Mouse (Mus musculus) left cerebral cortex, postnatal 14 days (tissue): ENCODE data around the gene Olfr825. TPM values are rescaled to one million over a fixed set of nuclear protein-coding genes. Genes with fewer than 3 reads are reported as not detected.
"Not testable (repeated sequence)": the region's sequence is repeated elsewhere in the genome, so short reads cannot be mapped to it uniquely, and the experiment has no call there.

Experiments used
- DNase-seq, 2 experiments: peaks; one replicate each; pipeline ENCODE4 v3.0.0; 2021 to 2022; ENCODE audit warnings: low spot score in 2 of 2, mixed read lengths in 1 of 2
- intact Hi-C: fragments of 180-260 bp; cut with DNase I; formaldehyde crosslinking; loops from one replicate; pipeline ENCODE4 v1.15.1; 2025
- long read RNA-seq, 2 experiments: library from polyadenylated mRNA; stranded (forward); transcript quantifications; one replicate each; pipeline ENCODE4 v2.0.0; 2021
- total RNA-seq, 2 experiments: library from RNA; stranded (reverse); gene quantifications; 2 replicates each; pipeline ENCODE4 v1.2.3; 2021

Gene Olfr825
- total RNA-seq: not detected
- long read RNA-seq, experiment 1: 0 reads
- long read RNA-seq, experiment 2: 0 reads

DNA sequence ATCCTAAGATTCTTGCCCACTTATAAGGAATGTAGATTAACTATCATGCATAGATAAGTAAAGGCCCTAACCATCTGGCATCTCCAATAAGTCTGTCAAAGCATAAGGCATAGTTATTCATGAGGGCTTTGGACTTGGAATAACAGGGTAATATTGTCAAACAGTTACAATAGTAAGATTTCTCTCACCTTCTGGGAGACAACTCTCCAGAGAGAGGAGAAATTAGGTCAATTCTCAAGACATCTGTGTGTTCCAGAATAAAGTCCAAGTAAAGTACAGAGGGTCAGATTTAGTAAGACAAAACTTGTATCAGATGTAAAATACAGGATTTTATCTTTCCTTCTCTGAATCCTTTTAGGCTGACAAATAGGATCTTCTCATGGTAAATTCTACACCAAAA lies at the start of gene Olfr825:
Gene Olfr825 (minus strand): TSS at position 101 of the 400 bp plus-strand sequence.
- no peak for DNase-seq
- intact Hi-C loops: no loop called here

DNA sequence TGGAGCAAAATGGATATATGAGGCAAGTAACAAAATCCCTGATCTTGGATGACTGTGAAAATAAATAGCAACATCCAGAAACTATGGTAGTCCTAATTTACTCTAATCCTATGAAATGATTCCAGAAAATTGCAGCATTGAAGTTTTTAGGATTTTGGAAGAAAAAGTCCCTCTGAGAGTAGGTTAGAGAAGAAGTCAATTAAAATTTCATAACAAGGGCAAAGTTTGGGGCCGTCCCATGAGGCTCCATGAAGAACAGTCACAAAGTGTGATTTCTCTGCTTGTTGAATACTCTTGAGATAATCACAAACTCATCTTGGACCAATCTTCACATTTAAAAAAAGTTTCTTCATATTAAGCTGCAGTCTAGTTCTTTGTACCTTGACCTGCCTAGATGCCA lies 47.7 kb upstream of the Olfr825 start, which contains the start of gene Olfr827:
Gene Olfr827 (minus strand): TSS at position 101 of the 400 bp plus-strand sequence.
- intact Hi-C loops: no loop called here
- DNase-seq: no peak

DNA sequence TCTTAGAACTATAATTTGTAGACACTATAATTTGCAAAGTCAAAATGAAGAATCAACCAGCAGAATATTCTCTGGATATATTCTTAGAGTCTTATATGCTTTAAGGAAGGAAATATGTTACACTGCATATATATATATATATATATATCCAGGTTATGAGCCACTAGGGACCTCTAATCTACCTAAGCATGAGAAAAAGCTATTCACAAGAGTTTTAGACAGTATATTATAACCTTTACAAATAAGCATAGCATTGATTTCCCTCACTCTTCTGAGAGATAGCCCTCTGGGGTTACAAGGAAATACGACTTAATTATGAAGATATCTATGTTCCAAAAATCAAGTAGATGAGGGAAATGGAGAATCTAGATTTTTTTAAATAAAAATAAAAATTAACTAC lies 17.5 kb upstream of the Olfr825 start, which contains the start of gene Olfr826:
Gene Olfr826 (minus strand): TSS at position 101 of the 400 bp plus-strand sequence.
- DNase-seq: no peak
- intact Hi-C loops: no loop called here

DNA sequence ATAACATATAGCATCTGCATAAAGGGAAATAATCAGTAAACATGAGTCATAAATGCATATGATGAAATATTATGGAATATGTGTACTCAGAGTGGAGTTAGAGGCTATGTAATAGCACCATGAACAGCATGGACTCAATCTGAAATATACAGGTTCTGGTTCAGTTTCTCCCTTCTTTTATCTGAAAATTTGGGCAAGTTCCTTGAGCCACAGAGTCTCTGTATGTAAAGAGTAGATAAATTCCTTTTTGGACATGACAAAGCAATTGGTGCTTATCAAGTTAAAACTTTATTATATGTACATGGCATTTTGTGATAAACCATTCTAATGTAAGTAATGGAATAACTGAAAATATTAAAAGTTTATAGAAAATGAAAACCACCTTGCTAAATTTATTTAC lies 1.4 kb downstream of the Olfr825 start:
- DNase-seq: no peak
- intact Hi-C loops: no loop called here

DNA sequence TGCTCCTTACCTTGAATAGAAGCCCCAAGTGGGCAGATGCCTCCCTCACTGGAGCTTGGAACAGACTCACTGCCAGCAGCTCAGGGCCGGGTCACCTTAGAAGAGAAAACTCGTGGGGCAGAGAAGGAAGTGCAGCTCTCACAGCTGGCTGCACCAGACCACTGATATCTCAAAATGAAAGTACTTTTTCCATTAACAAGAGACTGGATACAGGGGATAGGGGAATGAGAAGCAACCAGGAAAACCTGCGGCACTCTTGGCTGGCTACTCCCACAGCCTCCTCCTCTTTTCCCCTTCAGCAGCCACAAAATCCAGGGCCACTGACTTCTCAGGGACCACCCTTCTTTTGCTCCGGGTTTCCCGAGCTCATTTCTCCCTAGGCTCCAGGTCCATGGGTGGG lies 22.4 kb downstream of the Olfr825 start:
- intact Hi-C loops: no loop called here
- DNase-seq: no peak

DNA sequence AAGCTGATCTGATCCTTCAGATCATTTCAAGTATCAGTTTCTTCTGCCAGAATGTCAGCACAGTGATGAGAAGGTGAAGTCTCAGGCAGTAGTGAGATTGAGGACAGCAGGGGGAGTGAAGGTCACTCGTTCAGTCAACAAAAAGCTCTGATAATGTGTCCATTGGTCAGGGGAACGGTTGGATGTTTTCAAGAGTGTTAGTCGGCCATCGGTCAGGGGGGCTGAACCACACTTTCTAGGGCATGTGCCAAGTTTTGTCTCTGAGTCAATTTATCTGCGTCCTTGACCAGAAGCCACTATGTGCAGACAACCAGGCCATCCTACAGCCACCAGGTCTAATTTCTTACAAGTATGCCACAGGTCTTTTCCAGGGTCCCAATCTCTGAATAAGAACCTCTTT lies 24.1 kb downstream of the Olfr825 start:
- DNase-seq, intact Hi-C loops: not testable (repeated sequence)

DNA sequence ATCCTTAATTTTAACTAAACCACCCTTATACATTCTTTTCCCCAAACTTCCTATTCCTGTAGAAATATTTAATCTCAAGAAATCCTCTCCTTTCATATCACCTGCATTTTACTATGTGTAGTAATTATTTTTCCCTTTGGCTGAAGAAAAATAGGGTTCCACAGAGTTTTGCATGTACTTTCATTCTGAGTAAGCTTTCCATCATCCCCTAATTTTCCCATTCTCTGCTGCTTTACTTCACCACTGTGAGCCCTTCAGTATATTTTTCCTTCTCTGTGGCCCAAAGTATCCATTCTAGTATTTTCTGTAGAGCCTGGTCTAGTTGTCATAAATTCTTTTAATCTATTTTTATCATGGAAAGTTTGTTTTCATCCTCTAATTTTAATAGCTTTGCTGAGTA lies 31.8 kb downstream of the Olfr825 start:
- intact Hi-C loops: no loop called here

DNA sequence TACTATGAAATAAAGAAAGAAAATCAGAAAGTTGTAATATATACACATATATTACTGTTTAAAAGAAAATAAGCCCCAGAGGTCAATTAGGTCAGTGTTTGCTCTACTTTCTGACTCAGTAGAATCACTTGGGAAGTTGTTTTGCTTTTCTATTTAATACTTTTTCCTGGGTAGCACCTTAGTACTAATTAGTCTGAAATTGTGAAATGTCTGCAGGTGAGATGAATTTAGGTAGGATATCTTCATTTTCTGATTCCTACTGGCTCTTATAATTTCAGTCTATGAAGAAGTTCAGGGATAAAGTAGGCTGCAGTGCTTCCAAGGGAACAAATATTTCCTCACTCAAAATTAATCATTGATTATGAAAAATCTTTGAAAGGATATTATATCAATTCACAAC lies 36.7 kb downstream of the Olfr825 start, which contains the start of gene Olfr824:
Gene Olfr824 (minus strand): TSS at position 101 of the 400 bp plus-strand sequence.
- intact Hi-C loops: not testable (repeated sequence)

More for the DNA sequence above, 31.8 kb downstream of the Olfr825 start:
- DNase-seq: no peak

DNA sequence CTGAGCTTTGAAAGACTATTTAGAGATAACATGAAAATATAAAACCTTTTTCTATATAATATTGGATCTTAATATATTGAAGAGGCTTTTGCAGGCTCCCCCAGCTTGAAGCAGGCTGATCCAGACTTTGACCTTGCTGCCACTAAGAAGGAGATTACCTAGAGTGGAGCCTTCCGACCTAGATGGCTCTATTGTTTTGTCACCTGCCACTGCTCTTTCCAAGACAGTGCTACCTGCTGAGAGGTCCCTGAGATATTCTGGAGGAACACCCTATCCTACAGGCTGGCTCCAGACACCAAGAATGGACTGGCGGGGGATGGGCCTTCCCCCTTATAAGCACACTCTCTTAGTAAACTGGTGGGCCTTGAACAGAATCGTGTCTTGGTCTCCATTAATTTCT lies 50.5 kb downstream of the Olfr825 start:
- intact Hi-C loops, DNase-seq: not testable (repeated sequence)

More for the DNA sequence above, 36.7 kb downstream of the Olfr825 start, which contains the start of gene Olfr824:
- DNase-seq: not testable (repeated sequence)

DNA sequence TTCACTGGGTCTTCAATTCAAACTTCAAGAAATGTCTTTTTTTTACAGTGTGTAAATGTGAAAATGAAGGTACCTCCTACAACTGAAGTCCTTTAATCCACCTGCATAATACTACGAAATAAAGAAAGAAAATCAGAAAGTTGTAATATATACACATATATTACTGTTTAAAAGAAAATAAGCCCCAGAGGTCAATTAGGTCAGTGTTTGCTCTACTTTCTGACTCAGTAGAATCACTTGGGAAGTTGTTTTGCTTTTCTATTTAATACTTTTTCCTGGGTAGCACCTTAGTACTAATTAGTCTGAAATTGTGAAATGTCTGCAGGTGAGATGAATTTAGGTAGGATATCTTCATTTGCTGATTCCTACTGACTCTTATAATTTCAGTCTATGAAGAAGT lies 51.3 kb downstream of the Olfr825 start, which contains the start of gene Olfr823:
Gene Olfr823 (minus strand): TSS at position 101 of the 400 bp plus-strand sequence.
- DNase-seq, intact Hi-C loops: not testable (repeated sequence)

Other genes starting within 250 kb of the Olfr825 start
- gene Olfr818, start 217.7 kb downstream of the Olfr825 start, total RNA-seq: not detected
- not detected for gene Olfr819, start 199.5 kb downstream of the Olfr825 start, total RNA-seq
- gene Olfr247, start 190.6 kb downstream of the Olfr825 start, total RNA-seq: not detected
- not detected for gene Gm10310, start 181.7 kb downstream of the Olfr825 start, total RNA-seq
- not detected for gene Olfr820, start 154.1 kb downstream of the Olfr825 start, total RNA-seq
- gene Olfr821, start 136.4 kb downstream of the Olfr825 start, total RNA-seq: not detected
- not detected for gene Olfr822, start 95.6 kb downstream of the Olfr825 start, total RNA-seq
- gene Olfr823, start 51.4 kb downstream of the Olfr825 start, total RNA-seq: not detected
- not detected for gene Olfr824, start 36.8 kb downstream of the Olfr825 start, total RNA-seq
- not detected for gene Olfr826, start 17.4 kb upstream of the Olfr825 start, total RNA-seq
- not detected for gene Olfr827, start 47.6 kb upstream of the Olfr825 start, total RNA-seq
- under 1 TPM; 0.33 to 0.34 TPM for gene Neurod4, start 113.5 kb upstream of the Olfr825 start, total RNA-seq
- 1 to 10 TPM; 2.7 to 3.7 TPM for gene Tespa1, start 156.1 kb upstream of the Olfr825 start, total RNA-seq
- gene Vmn2r84, start 227.6 kb upstream of the Olfr825 start, total RNA-seq: under 1 TPM; 0.30 to 0.59 TPM